Mouse (Mus musculus): Measurements from ENCODE around the gene Zyg11a.
"Not testable (repeated sequence)": the region's sequence is repeated elsewhere in the genome, so short reads cannot be mapped to it uniquely, and the experiment has no call there.

Gene Zyg11a

DNA sequence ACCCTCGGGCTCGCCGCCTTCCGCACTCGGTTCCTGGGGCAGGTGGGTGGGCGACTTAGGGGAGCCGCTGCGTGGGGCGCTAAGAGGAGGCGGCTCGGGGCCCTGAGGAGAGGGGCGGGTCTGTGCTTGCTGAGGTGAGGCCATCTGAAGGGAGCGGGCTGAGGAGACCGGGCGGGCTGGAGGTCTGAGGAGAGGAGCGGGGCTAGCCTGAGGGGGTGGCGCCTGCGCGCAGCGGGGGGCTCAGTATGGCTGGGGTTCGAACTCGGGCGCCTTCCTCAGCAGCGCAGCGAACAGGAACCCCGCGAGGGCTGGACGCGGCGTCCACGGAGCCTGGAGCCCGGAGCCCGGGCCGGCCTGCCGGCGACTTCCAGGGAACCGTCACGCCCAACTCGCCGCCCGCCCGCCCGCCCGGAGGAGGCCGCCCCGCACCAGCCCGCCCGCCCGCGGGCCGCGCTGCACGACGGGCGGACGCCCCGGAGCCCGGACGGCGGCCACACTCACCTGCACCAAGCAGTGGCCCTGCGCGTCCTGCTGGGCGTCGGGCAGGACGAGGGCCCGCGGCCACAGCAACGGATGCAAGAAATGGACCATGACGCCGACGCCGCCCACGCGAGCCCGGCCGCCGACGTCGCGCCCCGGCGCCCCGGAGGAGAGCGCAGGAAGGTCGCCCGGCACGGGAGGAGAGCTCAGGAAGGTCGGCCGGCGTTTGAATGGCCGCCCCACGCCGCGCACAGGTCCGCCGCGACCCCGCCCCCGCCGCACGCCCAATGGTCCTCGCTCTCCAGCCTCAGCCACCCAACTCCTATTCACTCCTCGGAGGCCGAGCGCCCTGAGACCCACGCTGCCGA lies at the start of gene Zyg11a:
Zyg11a (minus strand) TSS at position 717 of the 848 bp plus-strand sequence.
- no peak for DNase-seq (ENCODE audit: low read depth)

DNA sequence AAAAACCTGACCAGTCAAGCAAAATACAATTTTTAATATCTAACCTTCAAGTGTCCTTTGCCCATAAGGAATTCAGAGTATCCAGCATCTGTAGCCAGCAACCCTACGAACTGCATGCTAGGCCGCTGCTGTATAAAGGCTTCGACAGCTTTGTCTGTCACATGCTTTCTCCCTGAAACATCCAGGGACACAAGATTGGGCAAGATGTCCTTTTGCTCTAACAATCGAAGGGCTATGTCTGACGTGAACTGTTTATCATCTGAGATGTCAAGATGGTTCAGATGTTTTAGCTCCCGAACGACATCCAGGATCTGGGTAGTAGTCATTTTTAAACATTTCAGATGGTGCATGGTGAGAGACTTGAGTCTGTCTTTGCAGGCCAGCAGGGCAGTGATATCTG lies 47.9 kb upstream of the Zyg11a start:
- DNase-seq (ENCODE audit: low read depth), result no peak

DNA sequence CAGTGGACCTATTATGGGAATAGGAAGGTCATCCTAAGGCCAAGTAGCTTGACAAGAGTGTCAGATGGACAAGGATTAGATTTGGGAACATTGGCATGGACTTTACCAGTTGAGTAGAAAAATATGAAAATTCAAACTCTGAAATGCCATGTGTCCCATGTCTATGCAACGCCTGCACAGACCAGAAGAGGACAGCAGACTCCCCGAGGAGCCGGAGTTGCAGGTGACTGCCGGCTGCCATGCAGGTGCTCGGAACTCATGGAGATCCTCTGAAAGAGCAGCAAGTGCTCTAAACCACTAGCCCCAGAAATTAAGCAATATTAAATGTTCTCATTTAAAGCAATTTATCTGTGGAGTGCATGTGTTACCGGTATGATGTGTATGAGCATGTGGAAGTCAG lies 35.5 kb upstream of the Zyg11a start:
- no peak for DNase-seq (ENCODE audit: low read depth)

DNA sequence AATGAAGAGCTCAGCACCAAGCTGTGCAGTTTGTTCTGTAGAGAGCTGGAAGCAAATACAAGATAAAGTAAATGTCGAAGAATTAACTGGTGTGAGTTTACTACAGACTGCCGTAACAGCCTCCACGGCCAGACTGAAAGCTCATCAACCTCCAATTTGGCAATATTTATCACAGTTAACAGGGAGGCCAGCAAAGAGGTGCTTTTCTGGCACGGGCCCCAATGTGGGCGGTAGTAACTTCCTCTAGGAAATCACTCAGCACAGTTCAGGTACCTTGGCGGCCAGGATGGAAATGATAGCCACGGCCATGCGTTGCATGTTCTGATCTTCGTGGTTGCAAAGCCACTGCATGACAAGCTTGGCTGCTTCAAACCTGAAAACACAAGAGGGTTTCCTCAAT lies 32.7 kb upstream of the Zyg11a start:
- no peak for DNase-seq (ENCODE audit: low read depth)

DNA sequence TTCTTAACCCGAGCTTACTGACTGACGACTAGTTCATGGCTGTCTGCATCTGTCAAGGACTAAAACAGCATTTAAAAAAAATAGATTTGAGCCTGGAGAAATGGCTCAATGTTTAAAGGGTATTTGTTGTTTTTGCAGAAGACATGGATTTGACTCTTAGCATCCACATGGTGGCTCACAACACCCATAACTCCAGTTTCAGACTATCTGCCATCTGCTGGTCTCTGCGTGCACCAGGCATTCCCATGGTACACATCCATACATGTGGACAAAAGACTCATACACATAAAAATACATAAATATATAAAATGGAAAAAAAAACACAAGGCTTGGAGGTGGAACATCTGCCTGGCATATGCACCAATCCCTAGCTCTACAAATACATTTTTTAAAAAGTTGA lies 31.5 kb upstream of the Zyg11a start:
- no peak for DNase-seq (ENCODE audit: low read depth)

DNA sequence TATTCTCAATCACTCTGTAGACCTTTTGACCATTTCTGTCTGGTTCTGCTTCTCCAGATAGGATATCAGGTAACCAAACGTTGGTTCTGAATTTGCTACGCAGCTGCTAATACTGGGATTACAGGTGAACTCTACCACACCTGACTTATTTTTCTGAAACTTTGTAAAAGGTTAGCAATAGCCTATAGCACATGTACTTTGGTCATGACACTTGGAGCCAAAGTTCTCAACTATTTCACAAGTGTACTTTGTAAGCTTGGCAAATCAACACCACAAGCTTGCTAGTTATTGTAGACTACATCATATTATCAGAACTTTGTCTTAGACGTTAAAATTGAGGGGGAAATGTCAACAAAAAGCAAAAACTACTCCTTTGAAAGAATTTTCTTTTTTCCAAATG lies 15.8 kb upstream of the Zyg11a start:
- DNase-seq (ENCODE audit: low read depth), result no peak

DNA sequence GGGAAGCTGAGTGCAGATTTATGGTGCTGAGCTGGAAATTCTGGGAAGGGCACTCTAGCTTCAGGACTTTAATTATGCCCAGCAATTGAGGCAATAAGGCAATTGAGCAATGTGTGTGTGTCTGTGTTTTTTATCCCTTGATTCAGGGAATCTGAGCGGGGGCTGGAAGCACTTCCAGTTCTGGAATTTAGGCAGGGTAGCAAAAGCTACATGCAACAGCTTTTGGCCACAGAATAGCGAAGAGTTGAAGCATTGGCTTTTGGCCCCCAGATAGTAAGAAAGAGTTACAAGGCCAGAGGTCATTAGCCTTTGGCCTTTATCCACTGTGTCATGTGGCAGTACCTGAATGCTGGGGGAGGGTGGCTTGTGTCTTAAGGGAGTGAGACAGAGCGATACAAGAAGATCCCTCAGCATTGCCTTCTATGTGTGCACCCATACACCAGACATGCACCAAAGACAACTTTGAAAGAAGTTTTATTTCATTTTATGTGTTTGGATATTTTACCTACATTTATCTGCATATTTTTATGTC lies 7.6 kb upstream of the Zyg11a start:
- no peak for DNase-seq (ENCODE audit: low read depth)

DNA sequence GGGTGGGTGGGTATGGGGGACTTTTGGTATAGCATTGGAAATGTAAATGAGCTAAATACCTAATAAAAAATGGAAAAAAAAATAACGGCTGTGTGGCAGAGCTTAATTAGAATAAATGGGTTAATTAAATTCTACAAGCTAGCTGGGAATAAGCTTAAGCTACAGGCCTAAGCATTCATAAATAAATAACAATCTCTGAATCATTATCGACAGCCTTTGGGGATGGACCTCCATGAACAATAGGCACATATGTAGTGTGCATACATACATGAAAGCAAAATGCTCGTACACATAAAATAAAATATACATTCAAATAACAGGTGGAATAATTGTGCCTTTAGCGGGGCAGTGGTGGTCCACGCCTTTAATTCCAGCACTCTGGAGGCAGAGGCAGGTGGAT lies 4.7 kb upstream of the Zyg11a start:
- no peak for DNase-seq (ENCODE audit: low read depth)

DNA sequence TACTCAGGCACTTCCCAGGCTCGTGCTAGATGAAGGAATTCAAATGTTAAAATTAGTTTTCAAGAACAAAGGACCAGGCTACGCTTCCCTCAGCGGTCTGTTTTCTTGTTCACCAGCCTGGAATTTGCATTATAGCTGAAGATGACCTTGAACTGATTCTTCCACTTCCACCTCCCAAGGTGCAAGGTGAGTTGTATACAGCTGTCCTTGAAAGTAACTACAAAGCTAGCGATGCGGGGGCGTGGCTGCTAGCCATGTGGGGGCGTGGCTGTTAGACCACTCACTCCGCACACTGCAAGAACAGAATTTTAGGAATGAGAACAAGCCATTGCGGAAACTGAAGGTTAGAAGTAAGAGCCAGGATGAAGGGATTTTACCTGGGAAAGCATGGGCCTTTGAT lies 1.2 kb upstream of the Zyg11a start:
- no peak for DNase-seq (ENCODE audit: low read depth)

DNA sequence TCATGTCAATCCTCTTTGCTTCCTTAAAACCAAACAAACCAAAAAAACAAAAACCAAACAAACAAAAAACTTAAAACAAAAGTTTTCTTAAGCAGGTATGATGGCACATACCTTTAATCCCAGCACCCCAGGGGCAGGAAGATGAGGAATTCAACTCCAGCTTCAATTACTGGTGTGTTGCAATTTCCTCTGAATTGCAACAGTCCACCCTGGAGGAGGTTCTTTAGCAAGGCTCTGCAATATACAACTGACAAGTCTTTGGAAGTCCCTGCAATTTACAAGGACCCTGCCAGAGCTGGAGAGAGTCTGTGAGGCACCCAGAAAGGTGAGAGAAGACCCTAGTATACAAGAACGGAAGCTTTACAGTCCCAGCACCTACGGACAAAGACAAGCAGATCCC lies 4.8 kb downstream of the Zyg11a start:
- no peak for DNase-seq (ENCODE audit: low read depth)

DNA sequence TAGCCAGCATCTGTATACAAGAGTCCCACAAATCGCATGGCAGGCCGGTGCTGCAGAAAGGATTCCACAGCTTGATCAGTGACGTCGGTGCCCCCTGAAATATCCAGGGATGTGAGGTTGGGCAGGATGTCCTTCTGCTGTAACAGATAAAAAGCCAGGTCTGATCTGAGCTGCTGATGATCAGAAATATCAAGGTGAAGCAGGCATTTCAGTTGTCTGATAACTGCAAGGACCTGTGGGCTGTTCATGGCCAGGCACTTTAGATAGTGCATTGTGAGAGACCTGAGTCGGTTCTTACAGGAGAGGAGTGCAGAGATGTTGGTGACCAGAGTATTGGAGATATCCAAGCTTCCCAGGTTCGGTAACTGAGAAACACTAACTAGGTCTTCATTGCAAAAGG lies 13.2 kb downstream of the Zyg11a start:
- no peak for DNase-seq (ENCODE audit: low read depth)

DNA sequence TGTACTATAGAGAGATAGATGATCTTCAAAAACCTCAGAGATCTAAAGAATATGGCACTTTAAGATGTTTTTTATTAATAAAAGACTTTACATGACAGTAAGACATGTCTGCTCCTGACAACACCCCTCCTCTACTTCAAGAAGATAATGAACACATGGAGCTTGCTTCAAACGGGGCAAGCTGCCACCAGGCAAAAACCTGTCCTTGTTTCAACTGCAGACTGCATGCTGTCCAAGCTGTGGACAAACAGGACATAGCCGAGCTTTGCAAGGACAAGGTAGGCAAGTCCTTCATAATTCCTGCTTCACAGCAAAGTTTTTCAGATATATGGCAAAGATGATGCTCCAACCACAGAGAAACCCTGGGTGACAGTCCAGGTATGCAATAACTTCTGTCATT lies 18.6 kb downstream of the Zyg11a start:
- DNase-seq (ENCODE audit: low read depth), result no peak

DNA sequence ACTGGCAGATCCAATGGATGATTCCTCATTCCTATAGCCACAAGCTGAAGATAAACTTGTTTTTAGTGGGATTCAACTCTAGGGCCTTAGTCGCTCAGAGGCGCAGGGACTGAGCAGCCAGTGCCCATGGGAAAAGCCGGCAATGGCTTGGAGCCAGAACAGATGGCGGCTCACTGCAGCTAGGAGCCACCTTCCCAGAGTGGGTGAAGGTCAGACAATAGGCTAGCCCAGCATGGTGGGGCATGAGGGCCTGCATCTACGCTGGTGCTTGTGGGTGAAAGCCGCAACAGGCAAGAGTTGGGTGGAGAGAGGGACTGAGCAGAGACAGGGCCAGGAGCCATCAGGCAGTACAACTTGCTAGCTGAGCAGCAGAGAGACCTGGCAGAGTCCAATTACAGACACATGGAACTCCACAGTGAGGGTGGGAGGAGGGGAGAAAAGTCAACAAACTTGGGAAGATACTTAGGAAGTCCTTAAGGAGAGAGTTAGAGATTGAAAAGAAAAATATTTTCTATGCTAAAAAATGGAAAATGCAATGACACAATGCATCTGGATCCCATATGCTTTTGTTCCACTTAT lies 21.5 kb downstream of the Zyg11a start:
- DNase-seq (ENCODE audit: low read depth), result no peak

DNA sequence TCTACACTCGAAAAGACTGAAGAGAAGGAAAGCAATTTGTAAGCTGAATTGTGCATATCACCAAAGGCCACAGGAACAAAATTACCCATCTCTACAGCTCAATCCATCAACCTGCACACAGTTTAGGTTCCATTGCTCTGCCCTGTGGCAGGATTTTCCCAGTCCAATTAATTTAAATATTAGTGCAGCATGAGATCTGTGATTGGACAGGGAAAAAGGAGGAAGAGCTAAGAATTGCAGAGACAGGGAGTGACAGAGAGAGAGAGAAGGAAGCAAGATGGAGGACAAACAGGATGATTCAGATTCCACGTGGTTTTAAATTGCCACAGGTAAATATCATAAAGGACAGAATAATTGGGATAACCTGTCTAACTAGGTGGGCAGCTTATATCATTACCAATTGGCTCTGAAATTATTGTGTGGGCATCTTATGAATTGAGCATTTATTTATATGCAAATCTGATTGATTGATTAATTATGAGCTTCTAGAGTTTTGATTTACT lies 25.0 kb downstream of the Zyg11a start:
- DNase-seq (ENCODE audit: low read depth), result no peak

DNA sequence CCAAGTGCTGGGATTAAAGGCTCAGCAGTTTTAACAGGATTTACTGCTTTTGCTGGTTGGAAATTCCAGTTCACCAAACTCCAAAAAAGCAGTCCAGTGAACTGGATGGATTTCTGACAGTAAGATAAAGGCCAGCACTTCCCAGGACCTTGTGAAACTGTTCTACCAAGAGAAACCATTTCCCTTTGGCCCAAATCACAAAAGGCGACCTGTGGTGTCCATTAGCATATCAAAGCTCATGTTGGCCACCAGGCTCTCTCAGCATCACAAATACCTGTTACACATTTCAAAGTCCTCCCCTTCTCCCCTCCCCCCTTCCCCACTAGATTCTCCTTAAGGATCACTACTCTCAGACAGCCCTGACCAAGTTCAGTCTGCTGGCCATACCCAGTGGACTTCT lies 35.6 kb downstream of the Zyg11a start:
- no peak for DNase-seq (ENCODE audit: low read depth)

DNA sequence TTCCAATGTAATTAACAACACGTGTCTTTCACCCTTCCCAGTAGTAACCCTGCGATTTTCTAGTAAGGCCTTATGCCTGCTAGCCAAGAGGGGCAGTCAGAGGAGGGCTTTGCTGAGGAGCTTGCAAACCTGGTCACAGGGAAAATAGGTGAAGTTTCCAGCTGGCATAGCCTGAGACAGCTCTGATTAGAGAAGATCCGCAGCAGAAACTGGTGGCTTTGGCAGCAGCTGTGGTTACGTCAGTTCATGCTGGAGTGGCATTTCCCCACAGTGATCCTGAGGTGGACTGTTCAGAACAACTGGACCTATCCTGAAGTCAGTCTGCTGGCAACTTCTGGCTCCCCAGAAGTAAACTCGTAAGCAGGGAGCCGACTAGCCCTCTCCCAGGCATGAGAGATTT lies 49.8 kb downstream of the Zyg11a start:
- DNase-seq (ENCODE audit: low read depth), result no peak

DNA sequence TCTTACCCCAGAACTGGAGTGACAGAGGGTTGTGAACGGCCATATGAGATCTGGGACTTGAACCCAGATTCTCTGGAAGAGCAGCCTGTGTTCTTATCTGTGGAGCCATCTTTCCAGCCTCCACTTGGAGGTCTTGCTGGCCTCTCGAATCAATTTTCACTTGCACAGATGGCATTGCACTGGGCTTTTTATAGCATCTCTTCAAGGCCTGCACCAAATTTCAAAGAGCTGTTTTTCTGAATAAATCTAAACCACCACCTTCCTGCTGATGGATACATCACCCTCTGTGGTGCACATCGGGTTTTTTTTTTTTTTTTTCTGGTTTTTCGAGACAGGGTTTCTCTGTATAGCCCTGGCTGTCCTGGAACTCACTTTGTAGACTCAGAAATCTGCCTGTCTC lies 51.0 kb downstream of the Zyg11a start:
- DNase-seq (ENCODE audit: low read depth), result no peak

DNA sequence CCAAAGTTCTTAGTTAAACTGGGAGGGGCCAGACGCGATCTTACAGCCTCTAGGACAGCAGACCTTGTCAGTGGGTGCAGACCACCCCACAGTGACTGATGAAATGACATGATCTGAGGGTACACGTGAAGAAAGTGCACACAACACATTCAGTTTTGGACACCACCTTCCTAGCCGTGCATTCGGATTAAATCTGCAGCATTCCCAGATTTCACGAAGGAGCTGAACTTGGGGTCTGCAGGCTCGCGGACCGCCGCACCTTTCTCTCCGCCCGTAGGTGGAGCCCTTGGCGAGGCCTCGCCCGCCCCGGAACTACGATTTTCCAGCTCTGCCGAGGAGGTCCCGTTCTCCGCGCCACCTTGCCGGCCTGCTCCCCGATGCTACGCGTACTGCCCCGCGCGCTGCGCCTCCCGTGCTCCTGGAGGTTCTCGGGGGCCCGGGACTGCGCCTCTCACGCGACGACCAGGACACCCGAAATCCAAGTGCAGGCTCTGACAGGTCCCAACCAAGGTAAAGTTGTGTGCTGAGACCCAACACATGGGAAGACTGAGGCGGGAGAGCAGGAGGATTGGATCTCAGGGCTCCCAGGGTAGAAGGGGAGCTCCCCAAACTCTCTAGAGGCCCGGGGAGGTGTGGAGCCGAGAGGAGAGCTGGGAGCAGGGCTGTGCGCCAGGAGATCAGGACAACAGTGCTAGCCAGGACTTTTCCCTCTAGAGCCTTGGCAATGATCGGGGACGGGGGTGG lies 52.5 kb downstream of the Zyg11a start, which contains the start of gene Echdc2:
Echdc2 (plus strand) TSS at position 286 of the 744 bp plus-strand sequence.
- DNase-seq (ENCODE audit: low read depth), result no peak

DNA sequence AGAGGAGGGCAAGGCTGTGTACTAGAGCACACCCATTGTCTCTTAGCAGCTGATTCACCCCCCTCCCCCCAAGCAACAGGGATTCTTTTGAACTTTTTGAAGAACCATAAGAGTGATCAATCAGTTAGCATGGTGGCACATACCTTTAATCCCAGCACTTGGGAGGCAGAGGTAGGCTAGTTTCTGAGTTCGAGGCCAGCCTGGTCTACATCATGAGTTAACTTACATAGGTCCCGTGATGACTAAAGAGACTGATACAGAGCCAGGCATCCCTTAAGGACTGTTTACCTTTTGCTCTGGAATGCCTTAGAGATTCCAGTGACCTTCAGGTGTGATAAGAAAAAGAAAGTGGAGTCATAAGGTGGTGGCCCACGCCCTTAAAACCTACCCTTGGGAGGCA lies 54.6 kb downstream of the Zyg11a start:
- no peak for DNase-seq (ENCODE audit: low read depth)

DNA sequence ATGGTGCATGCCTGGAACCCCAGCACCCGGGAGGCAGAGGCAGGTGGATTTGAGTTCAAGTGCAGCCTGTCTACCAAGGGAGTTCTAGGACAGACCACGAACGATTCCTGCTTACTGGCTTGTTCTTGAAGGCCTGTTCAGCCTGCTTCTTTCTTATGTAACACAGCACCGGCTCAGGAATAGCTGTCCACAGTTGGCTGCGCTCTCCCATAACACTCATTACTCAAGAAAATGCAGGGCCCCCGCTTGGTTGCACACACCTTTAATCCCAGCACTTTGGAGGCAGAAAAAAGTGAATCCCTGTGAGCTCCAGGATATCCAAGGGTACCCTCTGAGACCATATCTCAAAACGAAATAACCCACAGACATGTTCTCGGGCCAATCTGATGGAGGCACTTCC lies 55.9 kb downstream of the Zyg11a start:
- DNase-seq (ENCODE audit: low read depth), result no peak

DNA sequence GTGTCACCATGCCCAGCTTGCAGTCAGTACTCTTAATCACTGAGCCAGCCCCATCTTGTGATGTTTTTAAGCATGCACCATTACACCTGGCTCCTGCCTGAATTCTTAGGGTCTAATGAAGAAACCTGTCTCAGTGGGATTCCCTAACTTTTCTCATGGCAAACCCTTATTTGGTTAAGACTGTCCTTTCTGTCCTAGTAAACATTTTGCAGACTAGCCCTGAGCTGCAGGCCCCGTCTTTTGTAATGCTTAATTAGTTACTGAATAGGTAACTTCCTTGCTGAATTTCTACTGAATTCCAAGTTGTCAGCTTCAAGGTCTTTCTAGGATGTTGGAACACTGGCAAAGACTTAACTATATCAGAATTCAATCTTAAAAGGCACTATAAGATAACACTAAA lies 62.7 kb downstream of the Zyg11a start:
- not testable (repeated sequence) for DNase-seq (ENCODE audit: low read depth)

DNA sequence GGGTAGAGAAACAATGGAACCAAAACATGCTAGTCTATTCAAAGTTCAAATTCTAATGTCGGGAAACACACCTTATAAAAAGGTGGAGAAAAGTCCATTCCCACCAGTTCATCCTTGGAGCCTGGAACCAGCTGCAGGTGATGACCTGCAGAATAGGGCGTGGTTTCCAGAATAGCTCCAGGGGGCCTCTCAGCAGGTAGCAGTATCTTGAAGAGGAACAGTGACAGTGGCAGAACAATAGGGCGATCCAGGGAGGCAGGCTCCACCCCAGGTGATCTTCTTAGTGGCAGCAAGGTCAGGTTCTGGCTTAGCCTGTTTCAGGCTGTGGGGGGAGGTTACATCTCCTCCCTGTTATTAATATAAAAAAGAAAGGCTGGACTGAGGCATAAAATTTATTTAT lies 72.3 kb downstream of the Zyg11a start:
- not testable (repeated sequence) for DNase-seq (ENCODE audit: low read depth)

DNA sequence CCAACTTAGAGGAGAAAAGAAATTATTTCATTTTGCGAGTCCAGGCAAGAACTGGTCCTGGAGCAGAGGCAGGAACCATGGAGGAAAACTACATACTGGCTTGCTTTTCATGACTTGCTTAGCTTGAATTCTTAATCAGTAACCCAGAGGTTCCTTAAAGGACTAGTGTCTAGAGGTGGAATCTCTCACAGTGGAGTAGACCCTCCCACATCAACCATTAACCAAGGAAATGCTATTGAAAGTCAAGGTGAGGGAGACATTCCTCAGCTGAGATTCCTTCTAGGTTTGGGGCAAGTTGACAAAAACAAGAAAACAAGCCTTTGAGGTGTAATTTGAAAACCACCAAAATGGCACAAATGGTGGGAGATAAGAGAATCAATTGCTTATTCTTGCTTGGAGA lies 73.0 kb downstream of the Zyg11a start, which contains the start of gene Scp2:
Scp2 (minus strand) TSS at position 119 of the 400 bp plus-strand sequence.
- no peak for DNase-seq (ENCODE audit: low read depth)

Data from c-Kit-positive CD71-positive TER-119-negative erythroid progenitor cells, embryonic 14.5 days (primary cell).